Mouse (Mus musculus) mouse embryonic stem cell (cell line): ENCODE data around the gene Cygb.

Experiments used
- in situ Hi-C, 2 experiments: fragments of 300-500 bp; cut with MboI; formaldehyde crosslinking; loops; 1 replicate in 1 of 2; 3 replicates in 1 of 2; pipeline ENCODE4 v1.14.3; 2019 to 2020; ENCODE audit warnings: low sequenced_read_pairs in 2 of 2, low pct_unique_long_range_greater_than_20kb in 1 of 2, mixed read lengths in 1 of 2; ENCODE audit not compliant: unreplicated experiment in 1 of 2

Gene Cygb

DNA sequence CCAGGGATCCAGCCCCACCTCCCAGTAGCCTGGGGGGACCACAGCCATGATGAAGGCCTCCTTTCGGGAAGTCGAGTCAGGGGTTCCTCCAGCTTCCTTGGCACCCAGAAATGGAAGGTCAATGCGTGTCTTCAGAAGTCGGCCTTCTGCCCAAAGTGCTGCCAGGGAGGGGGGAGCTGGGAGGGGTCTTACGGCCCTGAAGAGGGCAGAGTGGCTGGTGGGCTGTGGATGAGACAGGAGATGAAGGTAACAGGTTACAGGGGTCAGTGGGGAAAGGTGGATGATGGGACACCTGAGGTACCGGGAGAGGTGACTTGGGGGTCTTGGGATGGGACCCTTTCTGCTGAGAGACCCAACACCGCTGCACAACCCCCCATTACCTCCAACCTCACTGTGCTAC is 7.3 kb downstream of the Cygb start:
- in situ Hi-C loops: loop anchor here in 1 of 2 experiments (10.0 kb wide), 1 partner anchor 158 kb away; no protein-coding TSS in a partner anchor

DNA sequence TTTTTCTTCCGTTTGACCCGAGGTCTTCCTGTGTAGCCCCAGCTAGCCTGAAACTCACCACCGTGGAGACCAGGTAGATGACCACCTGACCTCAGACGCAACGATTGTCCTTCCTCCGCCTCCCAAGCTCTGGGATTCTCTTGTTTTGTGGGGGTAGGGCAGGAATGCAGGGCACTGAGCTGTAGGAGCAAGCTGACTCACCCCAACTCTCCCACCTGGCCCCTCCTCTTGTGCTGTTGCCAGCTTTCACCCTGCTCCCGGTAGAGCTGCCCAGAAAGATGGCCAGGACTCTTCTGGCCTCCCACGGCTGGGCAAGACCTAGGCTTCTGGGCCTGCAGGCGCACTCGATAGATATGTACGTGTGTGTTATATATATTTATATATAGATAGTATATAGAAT is 8.0 kb downstream of the Cygb start:
- in situ Hi-C loops: loop anchor here in 1 of 2 experiments (10.0 kb wide), 1 partner anchor 159 kb away; no protein-coding TSS in a partner anchor

- in situ Hi-C loops: loop anchor here in 1 of 2 experiments (10.0 kb wide), 1 partner anchor 159 kb away; no protein-coding TSS in a partner anchor
Measured at GRCm38 (mm10) chr11:116645446-116646110, 8.5 kb downstream of the Cygb start.

- in situ Hi-C loops: loop anchor here (5.0 to 10.0 kb wide), 2 partner anchors 158 to 160 kb away; no protein-coding TSS in a partner anchor
Measured at GRCm38 (mm10) chr11:116644225-116645112, 9.6 kb downstream of the Cygb start.

DNA sequence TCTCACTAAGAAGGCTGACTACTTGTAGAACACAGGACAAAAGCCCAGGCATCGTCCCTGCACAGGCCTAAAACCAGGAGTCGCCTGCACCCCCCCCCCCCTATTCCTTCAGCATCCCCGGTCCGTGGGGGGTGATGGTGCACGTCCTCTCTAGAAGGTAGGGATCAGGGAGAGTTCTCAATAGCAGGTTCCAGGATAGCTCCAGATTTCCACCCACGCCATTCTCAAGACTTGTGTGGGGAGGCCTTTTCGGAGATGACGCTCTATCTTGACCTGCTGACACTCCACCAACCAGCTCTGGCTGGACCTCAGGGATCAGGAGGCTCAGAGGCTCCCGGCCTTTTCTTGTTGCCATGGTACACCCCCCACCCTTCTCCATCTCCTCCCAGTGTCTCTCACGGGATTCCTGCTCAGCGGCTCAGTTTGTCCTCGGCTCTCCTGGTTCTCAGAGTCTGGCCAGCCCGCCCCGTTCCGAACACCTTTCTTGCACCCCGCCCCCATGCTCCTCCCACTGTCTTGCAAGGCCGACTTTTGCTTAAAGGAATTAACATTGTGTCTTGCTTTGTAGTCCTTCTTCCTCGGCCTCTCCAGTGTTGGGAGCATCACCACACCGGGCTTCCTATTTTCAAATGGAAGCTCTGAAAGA is 10.4 kb downstream of the Cygb start:
- in situ Hi-C loops: loop anchor here (5.0 to 10.0 kb wide), 2 partner anchors 159 to 161 kb away; no protein-coding TSS in a partner anchor

GRCm38 (mm10) chr11:116642681-116643578 is 11.2 kb downstream of the Cygb start:
- in situ Hi-C loops: loop anchor here (5.0 to 10.0 kb wide), 2 partner anchors 159 to 162 kb away; no protein-coding TSS in a partner anchor

DNA sequence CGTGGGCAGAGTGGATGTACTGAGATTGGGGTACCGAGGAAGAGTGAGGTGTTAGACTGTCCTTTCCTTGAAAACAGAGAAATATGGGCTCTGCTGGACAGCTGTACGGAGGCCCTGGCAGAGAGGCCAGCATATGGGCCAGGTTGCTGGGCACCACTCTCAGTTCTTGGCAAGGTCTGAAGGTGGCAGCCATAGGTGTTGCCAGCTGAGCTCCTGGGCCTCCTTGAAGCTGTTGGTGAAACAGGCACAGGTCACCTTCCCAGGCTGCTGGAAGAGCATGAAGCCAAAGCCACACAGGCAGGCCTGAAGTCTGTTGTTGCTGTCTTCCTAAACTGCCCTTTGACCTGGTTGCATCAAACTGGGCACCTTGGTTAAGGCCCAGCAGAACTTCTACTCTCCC is 12.4 kb downstream of the Cygb start:
- in situ Hi-C loops: loop anchor here (5.0 to 10.0 kb wide), 2 partner anchors 161 to 163 kb away; no protein-coding TSS in a partner anchor

- in situ Hi-C loops: loop anchor here (5.0 to 10.0 kb wide), 2 partner anchors 161 to 164 kb away; no protein-coding TSS in a partner anchor
Measured at GRCm38 (mm10) chr11:116641168-116641567, 12.9 kb downstream of the Cygb start.

- in situ Hi-C loops: loop anchor here in 1 of 2 experiments (10.0 kb wide), 1 partner anchor 418 kb away; no protein-coding TSS in a partner anchor
Measured at GRCm38 (mm10) chr11:116636607-116637006, 17.5 kb downstream of the Cygb start.

- in situ Hi-C loops: loop anchor here in 1 of 2 experiments (10.0 kb wide), 1 partner anchor 422 kb away; no protein-coding TSS in a partner anchor
Measured at GRCm38 (mm10) chr11:116632962-116633361, 21.2 kb downstream of the Cygb start.

DNA sequence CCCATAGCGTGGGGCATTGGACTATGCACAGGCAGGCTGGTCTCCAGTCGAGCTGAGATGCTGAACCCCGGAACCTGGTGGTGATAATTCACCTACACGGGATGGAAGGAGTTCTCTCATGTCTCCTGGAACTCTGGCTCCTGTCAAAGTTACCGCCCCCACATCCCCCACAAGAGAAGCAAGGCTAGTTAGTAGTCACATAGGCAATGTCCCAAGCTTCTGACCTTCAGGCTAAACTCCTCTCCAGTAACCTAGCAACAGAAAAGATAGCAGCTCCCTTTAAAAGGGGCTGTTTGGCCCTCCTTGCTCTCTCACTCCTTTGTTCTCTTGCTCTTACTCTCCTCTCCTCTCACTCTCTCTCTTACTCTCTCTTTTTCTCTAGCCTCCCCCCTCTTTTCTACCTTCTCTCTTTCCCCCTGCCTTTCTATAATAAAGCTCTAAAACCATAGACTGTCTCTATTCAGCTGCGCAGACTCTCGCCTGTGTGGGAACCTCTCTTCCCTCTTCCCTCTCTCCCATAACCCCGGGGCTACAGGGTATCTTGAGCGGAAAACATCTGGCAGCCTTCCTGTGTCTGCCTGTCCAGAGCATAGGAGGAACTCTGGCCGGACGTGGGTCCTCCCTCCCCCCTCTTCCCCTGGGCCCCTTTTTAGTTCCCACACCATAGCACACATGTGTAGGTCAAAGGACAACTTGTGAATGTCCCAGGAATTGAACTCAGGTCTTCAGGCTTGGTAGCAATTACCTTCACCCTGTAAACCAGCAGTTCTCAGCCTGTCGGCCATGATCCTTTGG is 23.7 kb downstream of the Cygb start:
- in situ Hi-C loops: loop anchor here in 1 of 2 experiments (10.0 kb wide), 1 partner anchor 424 kb away; no protein-coding TSS in a partner anchor

DNA sequence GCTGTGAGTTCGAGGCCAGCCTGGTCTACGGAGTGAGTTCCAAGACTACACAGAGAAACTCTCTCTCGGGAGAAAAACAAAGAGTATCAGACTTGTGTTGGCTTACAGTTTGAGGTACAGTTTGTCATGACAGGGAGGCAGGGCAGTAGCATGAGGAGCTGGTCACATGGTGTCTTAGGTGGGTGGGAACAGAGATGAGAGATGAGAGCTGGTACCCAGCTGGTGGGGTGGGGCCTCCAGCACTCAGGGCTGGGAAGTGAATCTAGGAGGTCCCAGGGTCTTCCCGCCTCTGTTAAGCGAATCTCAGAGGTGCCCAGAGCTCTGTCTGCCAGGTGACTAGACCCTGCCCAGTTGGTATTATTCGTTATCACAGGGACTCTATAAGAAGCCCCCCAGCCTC is 24.6 kb downstream of the Cygb start:
- in situ Hi-C loops: no loop called here

GRCm38 (mm10) chr11:116628712-116629111 is 25.4 kb downstream of the Cygb start:
- in situ Hi-C loops: no loop called here

GRCm38 (mm10) chr11:116627072-116628020 is 26.8 kb downstream of the Cygb start:
- in situ Hi-C loops: no loop called here

GRCm38 (mm10) chr11:116626299-116627071 is 27.6 kb downstream of the Cygb start, which contains the start of gene Rhbdf2:
Rhbdf2 (minus strand) TSS chr11:116627019.
- in situ Hi-C loops: no loop called here
